Mouse (Mus musculus): ENCODE results near the gene Zfp966.
"Not testable (repeated sequence)": the region's sequence is repeated elsewhere in the genome, so short reads cannot be mapped to it uniquely, and the experiment has no call there.

Gene Zfp966

DNA sequence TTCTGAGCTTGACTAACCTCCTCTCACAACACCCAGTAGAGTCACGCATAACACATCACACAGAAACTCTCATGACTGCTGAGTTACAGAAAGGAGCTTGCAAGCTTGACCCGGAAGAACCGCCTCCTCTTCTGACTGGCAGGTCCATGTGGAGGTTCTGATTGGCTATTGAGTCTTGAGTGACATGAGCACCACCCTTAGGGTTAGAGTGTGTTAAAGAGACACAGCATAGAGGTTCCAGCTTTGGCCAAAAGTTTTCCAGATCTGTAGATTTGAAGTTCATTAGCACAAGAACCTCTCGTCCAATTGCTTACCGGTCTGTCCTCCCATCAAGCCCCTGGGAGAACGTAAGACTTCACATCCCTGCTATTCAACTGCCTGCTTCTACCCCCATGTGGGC is at the start of gene Zfp966:
TSS of gene Zfp966 (minus strand) at position 101 of the 400 bp plus-strand sequence.
- DNase-seq, result not testable (repeated sequence)

DNA sequence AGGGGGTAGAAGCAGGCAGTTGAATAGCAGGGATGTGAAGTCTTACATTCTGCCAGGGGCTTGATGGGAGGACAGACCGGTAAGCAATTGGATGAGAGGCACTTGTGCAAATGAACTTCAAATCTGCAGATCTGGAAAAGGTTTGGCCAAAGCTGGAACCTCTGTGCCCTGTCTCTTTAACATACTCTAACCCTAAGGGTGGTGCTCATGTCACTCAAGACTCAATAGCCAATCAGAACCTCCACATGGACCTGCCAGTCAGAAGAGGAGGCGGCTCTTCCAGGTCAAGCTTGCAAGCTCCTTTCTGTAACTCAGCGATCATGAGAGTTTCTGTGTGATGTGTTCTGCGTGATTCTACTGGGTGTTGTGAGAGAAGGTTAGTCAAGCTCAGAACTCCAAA is 34.1 kb upstream of the Zfp966 start, which contains the start of gene Gm2026:
TSS of gene Gm2026 (plus strand) at position 301 of the 400 bp plus-strand sequence.
- not testable (repeated sequence) for DNase-seq

DNA sequence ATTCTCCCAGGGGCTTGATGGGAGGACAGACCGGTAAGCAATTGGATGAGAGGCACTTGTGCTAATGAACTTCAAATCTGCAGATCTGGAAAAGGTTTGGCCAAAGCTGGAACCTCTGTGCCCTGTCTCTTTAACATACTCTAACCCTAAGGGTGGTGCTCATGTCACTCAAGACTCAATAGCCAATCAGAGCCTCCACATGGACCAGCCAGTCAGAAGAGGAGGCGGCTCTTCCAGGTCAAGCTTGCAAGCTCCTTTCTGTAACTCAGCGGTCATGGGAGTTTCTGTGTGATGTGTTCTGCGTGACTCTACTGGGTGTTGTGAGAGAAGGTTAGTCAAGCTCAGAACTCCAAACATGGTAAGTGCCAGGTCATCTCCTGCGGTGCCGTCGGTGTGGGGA is 61.9 kb downstream of the Zfp966 start, which contains the start of gene Gm6710:
TSS of gene Gm6710 (plus strand) at position 196 of the 400 bp plus-strand sequence.
- DNase-seq, result not testable (repeated sequence)
